Mouse (Mus musculus) right cerebral cortex, adult 18-20 months (tissue): ENCODE results near the gene Dao.

Experiments
- DNase-seq: peaks from one replicate; pipeline ENCODE4 v3.0.0; 2022; ENCODE audit warnings: mixed read lengths

Dao gene

GRCm38 (mm10) chr5:114030652-114031051 lies 27.1 kb downstream of the Dao start:
- DNase-seq = no peak

GRCm38 (mm10) chr5:114032161-114032763 lies 28.8 kb downstream of the Dao start:
- DNase-seq = no peak

- DNase-seq = no peak
These were observed 30.9 kb downstream of the Dao start for GRCm38 (mm10) chr5:114034393-114034792.

- no peak for DNase-seq
These were observed 31.6 kb downstream of the Dao start for GRCm38 (mm10) chr5:114035111-114035510.

GRCm38 (mm10) chr5:114040508-114040907 lies 37.0 kb downstream of the Dao start:
- DNase-seq = no peak

GRCm38 (mm10) chr5:114040911-114041310 lies 37.4 kb downstream of the Dao start:
- DNase-seq = no peak

- DNase-seq = no peak
These were observed 37.9 kb downstream of the Dao start for GRCm38 (mm10) chr5:114041327-114041930.

GRCm38 (mm10) chr5:114043800-114044199 lies 40.3 kb downstream of the Dao start:
- DNase-seq = no peak

GRCm38 (mm10) chr5:114045134-114045533 lies 41.6 kb downstream of the Dao start:
- DNase-seq = no peak

- DNase-seq = no peak
These were observed 42.6 kb downstream of the Dao start for GRCm38 (mm10) chr5:114046151-114046550.

GRCm38 (mm10) chr5:114046604-114047003 lies 43.1 kb downstream of the Dao start:
- no peak for DNase-seq

- no peak for DNase-seq
These were observed 43.7 kb downstream of the Dao start for GRCm38 (mm10) chr5:114047182-114047581.

GRCm38 (mm10) chr5:114048731-114049308 lies 45.3 kb downstream of the Dao start:
- DNase-seq = no peak

GRCm38 (mm10) chr5:114052246-114052761 lies 48.8 kb downstream of the Dao start:
- peak; percentile 33 for DNase-seq

- DNase-seq = no peak
These were observed 53.7 kb downstream of the Dao start for GRCm38 (mm10) chr5:114057129-114057731.

GRCm38 (mm10) chr5:114061675-114062074 lies 58.2 kb downstream of the Dao start:
- DNase-seq = no peak

- no peak for DNase-seq
These were observed 60.5 kb downstream of the Dao start for GRCm38 (mm10) chr5:114063958-114064357.

- DNase-seq = no peak
These were observed 61.7 kb downstream of the Dao start, which contains the start of gene Usp30 for GRCm38 (mm10) chr5:114065161-114065560. Usp30 (plus strand) TSS chr5:114065461.

GRCm38 (mm10) chr5:114066601-114067000 lies 63.1 kb downstream of the Dao start:
- no peak for DNase-seq

GRCm38 (mm10) chr5:114067543-114067942 lies 64.0 kb downstream of the Dao start:
- no peak for DNase-seq

- no peak for DNase-seq
These were observed 64.5 kb downstream of the Dao start for GRCm38 (mm10) chr5:114067982-114068381.

GRCm38 (mm10) chr5:114070858-114071257 lies 67.4 kb downstream of the Dao start:
- DNase-seq = no peak

GRCm38 (mm10) chr5:114072262-114072661 lies 68.8 kb downstream of the Dao start:
- no peak for DNase-seq
